Mouse (Mus musculus): ENCODE data around the gene Frem1. TPM values are rescaled to one million over a fixed set of nuclear protein-coding genes. Genes with fewer than 3 reads are reported as not detected.

Frem1 gene
- polyA plus RNA-seq, 1 experiment from 2014 or later = 5.0 TPM

- Histone ChIP-seq H3K4me3 (replicated peaks) (no peak overlapping the region), H3K27ac (no peak overlapping the region), H3K36me3 (replicated peaks) (no peaks in the 10 kb centered on the region), H3K9me3 (no peaks in the 10 kb centered on the region), H3K9ac (no peak overlapping the region), H3K4me1 (peaks cover 4% of the 10 kb centered on the region; the same call in 1 of the 2 replicates), H3K27me3 (peaks cover 25% of the 10 kb centered on the region), H3K4me2 (no peak overlapping the region)
- ATAC-seq (ENCODE audit: low FRiP score) = no peak
- WGBS = 91% methylated on average over 3 of the region's 3 CpGs
Observed at GRCm38 (mm10) chr4:82881366-82881765, 170.8 kb downstream of the Frem1 start.

GRCm38 (mm10) chr4:82880243-82880642, 171.9 kb downstream of the Frem1 start:
- peaks cover 25% of the 10 kb centered on the region for H3K27me3 ChIP-seq
- peaks cover 4% of the 10 kb centered on the region; the same call in 1 of the 2 replicates for H3K4me1 ChIP-seq
- H3K9me3 ChIP-seq = no peaks in the 10 kb centered on the region
- no peak for ATAC-seq (ENCODE audit: low FRiP score)
- H3K4me2 ChIP-seq = no peak overlapping the region
- no peak overlapping the region for H3K4me3 ChIP-seq (replicated peaks)
- WGBS = 87% methylated on average over 2 of the region's 2 CpGs
- H3K27ac ChIP-seq = no peak overlapping the region
- no peak overlapping the region for H3K9ac ChIP-seq
- H3K36me3 ChIP-seq (replicated peaks) = no peaks in the 10 kb centered on the region

- no peak overlapping the region for H3K4me2 ChIP-seq
- H3K36me3 ChIP-seq (replicated peaks) = no peaks in the 10 kb centered on the region
- no peak for ATAC-seq (ENCODE audit: low FRiP score)
- no peak overlapping the region for H3K27ac ChIP-seq
- H3K4me3 ChIP-seq (replicated peaks) = no peak overlapping the region
- 84% methylated on average over 6 of the region's 6 CpGs for WGBS
- H3K9ac ChIP-seq = no peak overlapping the region
- no peaks in the 10 kb centered on the region for H3K4me1 ChIP-seq
- H3K9me3 ChIP-seq = no peaks in the 10 kb centered on the region
- peaks cover 16% of the 10 kb centered on the region for H3K27me3 ChIP-seq
Observed at GRCm38 (mm10) chr4:82879152-82879551, 173.0 kb downstream of the Frem1 start.

GRCm38 (mm10) chr4:82876656-82877055, 175.5 kb downstream of the Frem1 start:
- WGBS = 90% methylated on average over 2 of the region's 2 CpGs

GRCm38 (mm10) chr4:82875532-82875931, 176.6 kb downstream of the Frem1 start:
- H3K27ac ChIP-seq = no peak overlapping the region
- no peaks in the 10 kb centered on the region for H3K9me3 ChIP-seq
- H3K4me3 ChIP-seq (replicated peaks) = no peak overlapping the region
- H3K36me3 ChIP-seq (replicated peaks) = no peaks in the 10 kb centered on the region
- H3K4me2 ChIP-seq = no peak overlapping the region
- ATAC-seq (ENCODE audit: low FRiP score) = no peak
- 83% methylated on average over 4 of the region's 4 CpGs for WGBS
- no peaks in the 10 kb centered on the region for H3K27me3 ChIP-seq
- H3K4me1 ChIP-seq = peaks cover 9% of the 10 kb centered on the region
- no peak overlapping the region for H3K9ac ChIP-seq

More at GRCm38 (mm10) chr4:82876656-82877055, 175.5 kb downstream of the Frem1 start:
- no peaks in the 10 kb centered on the region for H3K27me3 ChIP-seq
- no peaks in the 10 kb centered on the region for H3K36me3 ChIP-seq (replicated peaks)
- no peak overlapping the region for H3K4me2 ChIP-seq
- no peak overlapping the region for H3K4me3 ChIP-seq (replicated peaks)
- no peaks in the 10 kb centered on the region for H3K9me3 ChIP-seq
- H3K27ac ChIP-seq = no peak overlapping the region
- no peak for ATAC-seq (ENCODE audit: low FRiP score)
- H3K9ac ChIP-seq = no peak overlapping the region
- H3K4me1 ChIP-seq = peaks cover 9% of the 10 kb centered on the region

- Histone ChIP-seq H3K4me3 (replicated peaks) (no peak overlapping the region), H3K27ac (no peak overlapping the region), H3K9me3 (no peaks in the 10 kb centered on the region), H3K9ac (no peak overlapping the region), H3K36me3 (replicated peaks) (no peaks in the 10 kb centered on the region), H3K4me1 (peaks cover 9% of the 10 kb centered on the region), H3K27me3 (no peaks in the 10 kb centered on the region), H3K4me2 (no peak overlapping the region)
- WGBS = 66% methylated on average over 4 of the region's 4 CpGs
- no peak for ATAC-seq (ENCODE audit: low FRiP score)
Observed at GRCm38 (mm10) chr4:82874791-82875190, 177.3 kb downstream of the Frem1 start.

- Histone ChIP-seq H3K4me1 (peaks cover 9% of the 10 kb centered on the region), H3K36me3 (replicated peaks) (no peaks in the 10 kb centered on the region), H3K9me3 (no peaks in the 10 kb centered on the region), H3K9ac (no peak overlapping the region), H3K27ac (no peak overlapping the region), H3K4me3 (replicated peaks) (no peak overlapping the region), H3K4me2 (no peak overlapping the region), H3K27me3 (no peaks in the 10 kb centered on the region)
- WGBS = 81% methylated on average over 4 of the region's 4 CpGs
- ATAC-seq (ENCODE audit: low FRiP score) = no peak
Observed at GRCm38 (mm10) chr4:82872548-82872947, 179.6 kb downstream of the Frem1 start.

GRCm38 (mm10) chr4:82872121-82872520, 180.0 kb downstream of the Frem1 start:
- 33% methylated on average over 6 of the region's 6 CpGs for WGBS
- ATAC-seq (ENCODE audit: low FRiP score) = no peak
- Histone ChIP-seq H3K27ac (no peak overlapping the region), H3K4me1 (peaks cover 9% of the 10 kb centered on the region), H3K36me3 (replicated peaks) (no peaks in the 10 kb centered on the region), H3K4me2 (no peak overlapping the region), H3K27me3 (no peaks in the 10 kb centered on the region), H3K9me3 (no peaks in the 10 kb centered on the region), H3K4me3 (replicated peaks) (no peak overlapping the region), H3K9ac (no peak overlapping the region)

- H3K4me1 ChIP-seq = peaks cover 9% of the 10 kb centered on the region
- no peak overlapping the region for H3K4me2 ChIP-seq
- 90% methylated on average over 6 of the region's 6 CpGs for WGBS
- no peak overlapping the region for H3K27ac ChIP-seq
- no peaks in the 10 kb centered on the region for H3K9me3 ChIP-seq
- ATAC-seq (ENCODE audit: low FRiP score) = no peak
- no peaks in the 10 kb centered on the region for H3K36me3 ChIP-seq (replicated peaks)
- no peaks in the 10 kb centered on the region for H3K27me3 ChIP-seq
- H3K4me3 ChIP-seq (replicated peaks) = no peak overlapping the region
- H3K9ac ChIP-seq = no peak overlapping the region
Observed at GRCm38 (mm10) chr4:82870931-82871330, 181.2 kb downstream of the Frem1 start.

- Histone ChIP-seq H3K4me2 (no peak overlapping the region), H3K4me3 (replicated peaks) (no peak overlapping the region), H3K27ac (no peak overlapping the region), H3K9ac (no peak overlapping the region), H3K27me3 (no peaks in the 10 kb centered on the region), H3K4me1 (peaks cover 9% of the 10 kb centered on the region), H3K9me3 (no peaks in the 10 kb centered on the region), H3K36me3 (replicated peaks) (no peaks in the 10 kb centered on the region)
- ATAC-seq (ENCODE audit: low FRiP score) = no peak
- WGBS = 87% methylated on average over 5 of the region's 5 CpGs
Observed at GRCm38 (mm10) chr4:82867731-82868445, 184.3 kb downstream of the Frem1 start.

GRCm38 (mm10) chr4:82867111-82867510, 185.0 kb downstream of the Frem1 start:
- H3K27ac ChIP-seq = no peak overlapping the region
- no peaks in the 10 kb centered on the region for H3K27me3 ChIP-seq
- H3K36me3 ChIP-seq (replicated peaks) = no peaks in the 10 kb centered on the region
- no peak overlapping the region for H3K9ac ChIP-seq
- no peak overlapping the region for H3K4me2 ChIP-seq
- H3K9me3 ChIP-seq = no peaks in the 10 kb centered on the region
- no peak overlapping the region for H3K4me3 ChIP-seq (replicated peaks)
- peaks cover 1% of the 10 kb centered on the region for H3K4me1 ChIP-seq
- WGBS = 31% methylated on average over 4 of the region's 4 CpGs
- no peak for ATAC-seq (ENCODE audit: low FRiP score)

GRCm38 (mm10) chr4:82864974-82865699, 187.0 kb downstream of the Frem1 start:
- Histone ChIP-seq H3K9ac (no peak overlapping the region), H3K27me3 (no peaks in the 10 kb centered on the region), H3K4me2 (no peak overlapping the region), H3K4me1 (no peaks in the 10 kb centered on the region; the same call in 1 of the 2 replicates), H3K27ac (no peak overlapping the region), H3K9me3 (no peaks in the 10 kb centered on the region), H3K36me3 (replicated peaks) (no peaks in the 10 kb centered on the region), H3K4me3 (replicated peaks) (no peak overlapping the region)
- WGBS = 78% methylated on average over 8 of the region's 8 CpGs
- ATAC-seq (ENCODE audit: low FRiP score) = no peak

- Histone ChIP-seq H3K27ac (no peak overlapping the region), H3K4me3 (replicated peaks) (no peak overlapping the region), H3K36me3 (replicated peaks) (no peaks in the 10 kb centered on the region), H3K4me2 (no peak overlapping the region), H3K4me1 (peaks cover 5% of the 10 kb centered on the region), H3K9me3 (no peaks in the 10 kb centered on the region), H3K9ac (no peak overlapping the region), H3K27me3 (no peaks in the 10 kb centered on the region)
- no peak for ATAC-seq (ENCODE audit: low FRiP score)
- 78% methylated on average over 8 of the region's 8 CpGs for WGBS
Observed at GRCm38 (mm10) chr4:82863316-82863715, 188.8 kb downstream of the Frem1 start.

Data from forebrain, embryonic 12.5 days (tissue).